Mouse (Mus musculus): ENCODE results near the gene Man1a2. TPM values are rescaled to one million over a fixed set of nuclear protein-coding genes. Genes with fewer than 3 reads are reported as not detected.

Gene Man1a2
- 58.3 TPM for polyA plus RNA-seq (2017; shearing (Covaris generic))

DNA sequence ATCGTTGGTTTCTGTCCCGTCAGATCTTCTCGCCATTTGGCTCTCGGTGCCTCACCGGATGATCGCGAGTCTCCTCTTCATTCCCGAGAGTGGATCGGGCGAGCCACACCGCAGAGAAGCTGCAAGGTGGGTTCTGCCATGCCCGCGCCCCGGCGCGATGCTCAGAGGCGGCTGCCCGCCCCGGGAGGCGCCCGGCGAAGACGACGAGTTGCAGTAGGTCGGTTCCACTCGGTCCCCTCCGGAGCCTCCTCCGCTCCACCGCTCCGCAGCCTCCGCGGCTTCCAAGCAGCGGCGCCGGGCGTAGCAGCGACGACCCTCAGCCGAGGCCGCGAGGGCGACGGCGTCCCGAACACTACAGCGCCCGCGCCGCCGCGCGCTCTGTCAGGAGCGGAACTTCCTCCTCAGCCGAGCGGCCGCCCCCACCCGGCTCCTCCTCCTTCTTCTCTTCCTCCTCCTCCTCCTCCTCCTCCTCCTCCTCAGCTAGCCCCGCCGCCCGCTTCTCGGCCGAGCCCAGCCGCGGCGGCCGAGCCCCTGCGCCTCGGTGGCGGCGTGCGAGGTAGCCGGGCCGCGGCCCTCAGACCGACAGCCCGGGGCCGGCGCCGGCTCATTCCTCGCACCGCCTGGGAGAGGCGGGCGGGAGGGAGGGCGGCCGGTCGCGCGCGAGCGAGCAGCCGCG is at the start of gene Man1a2:
Man1a2 (minus strand) TSS at position 417 of the 676 bp plus-strand sequence.

Other genes with a start within 250 kb of the Man1a2 start
- 105 TPM for gene Tent5c, start 196.2 kb downstream of the Man1a2 start, polyA plus RNA-seq (2017; shearing (Covaris generic))
- gene Vtcn1, start 140.0 kb upstream of the Man1a2 start, polyA plus RNA-seq (2017; shearing (Covaris generic)) = not detected
- 1.5 TPM for gene Trim45, start 236.7 kb upstream of the Man1a2 start, polyA plus RNA-seq (2017; shearing (Covaris generic))